Mouse (Mus musculus): ENCODE measurements around the gene Incenp. TPM values are rescaled to one million over a fixed set of nuclear protein-coding genes. Genes with fewer than 3 reads are reported as not detected.
"Not testable (repeated sequence)": the region's sequence is repeated elsewhere in the genome, so short reads cannot be mapped to it uniquely, and the experiment has no call there.

The Incenp gene
- polyA plus RNA-seq, 1 experiment = 39.7 TPM

DNA sequence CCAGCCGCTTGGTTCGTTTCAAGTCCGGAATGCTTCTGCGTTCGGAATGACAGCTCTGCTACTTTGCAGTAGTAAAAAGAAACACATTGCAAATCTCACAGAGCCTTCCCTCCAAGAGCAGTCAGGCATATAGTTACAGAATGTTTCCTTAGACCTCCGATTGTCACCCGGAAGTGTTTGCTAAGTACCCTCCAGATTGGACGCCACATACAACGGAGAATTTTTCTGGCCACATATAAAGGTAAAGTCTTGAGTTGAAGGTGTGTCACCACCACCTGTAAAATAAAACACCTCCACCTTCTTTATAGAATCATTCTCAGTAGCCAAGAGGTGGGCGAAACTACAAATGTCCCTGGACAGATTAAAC is 412 bp upstream of the Incenp start:
- H3K36me3 ChIP-seq (ENCODE audit: control insufficient read depth) = peaks cover 42% of the 10 kb centered on the region
- H3K4me1 ChIP-seq (ENCODE audit: control insufficient read depth) = peaks cover 56% of the 10 kb centered on the region
- TF ChIP-seq GATA1 (IDR thresholded peaks at IDR 0.05; ENCODE audit: low read length) (no peak), TAL1 (IDR thresholded peaks at IDR 0.05; ENCODE audit: low read length) (no peak)
- peaks cover 3% of the 10 kb centered on the region; the same call in 1 of the 2 replicates for H3K9me3 ChIP-seq (ENCODE audit: control insufficient read depth, low read length)
- H3K27me3 ChIP-seq (ENCODE audit: control insufficient read depth) = no peaks in the 10 kb centered on the region
- peak overlapping the region; percentile 99 for H3K4me3 ChIP-seq (replicated peaks)

DNA sequence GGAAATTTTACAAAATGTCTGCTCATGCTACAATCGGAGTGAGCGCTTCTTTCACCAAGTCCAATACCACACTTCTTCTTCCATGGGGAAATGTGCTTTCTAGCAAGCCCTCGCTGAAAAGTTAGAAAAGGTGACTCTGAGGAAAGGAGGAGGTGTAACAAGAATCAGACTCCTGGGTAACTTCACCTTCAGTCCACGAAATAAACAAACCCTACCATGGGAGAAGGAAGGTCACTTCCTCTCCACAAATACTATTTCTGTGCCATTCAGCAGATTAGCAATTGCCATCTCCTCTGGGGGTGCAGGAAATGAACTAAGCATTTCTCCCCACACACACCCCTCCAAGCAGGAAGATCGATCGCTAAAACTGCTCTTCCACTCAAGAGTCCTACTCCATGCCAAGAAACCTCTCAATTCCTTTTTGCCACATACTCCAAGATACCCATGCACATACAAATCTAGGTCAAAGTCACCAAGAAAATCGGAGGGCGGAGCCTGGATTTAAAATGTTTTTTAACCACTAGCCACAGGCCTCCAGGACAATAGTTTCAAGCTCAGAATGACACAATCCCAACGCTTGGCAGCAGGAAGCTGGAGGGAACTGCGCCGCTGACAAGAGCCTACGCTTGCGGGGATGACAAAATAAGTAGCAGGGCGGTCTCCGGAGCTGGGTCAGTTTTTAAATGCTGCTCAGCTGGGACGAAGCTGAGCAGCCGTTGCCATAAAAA is 848 bp downstream of the Incenp start:
- Histone ChIP-seq H3K9me3 (ENCODE audit: control insufficient read depth, low read length) (peaks cover 3% of the 10 kb centered on the region; the same call in 1 of the 2 replicates), H3K4me3 (replicated peaks) (peak overlapping the region; percentile 99), H3K27me3 (ENCODE audit: control insufficient read depth) (no peaks in the 10 kb centered on the region), H3K36me3 (ENCODE audit: control insufficient read depth) (peaks cover 55% of the 10 kb centered on the region), H3K4me1 (ENCODE audit: control insufficient read depth) (peaks cover 67% of the 10 kb centered on the region)
- TF ChIP-seq TAL1 (IDR thresholded peaks at IDR 0.05; ENCODE audit: low read length) (no peak), GATA1 (IDR thresholded peaks at IDR 0.05; ENCODE audit: low read length) (no peak)

DNA sequence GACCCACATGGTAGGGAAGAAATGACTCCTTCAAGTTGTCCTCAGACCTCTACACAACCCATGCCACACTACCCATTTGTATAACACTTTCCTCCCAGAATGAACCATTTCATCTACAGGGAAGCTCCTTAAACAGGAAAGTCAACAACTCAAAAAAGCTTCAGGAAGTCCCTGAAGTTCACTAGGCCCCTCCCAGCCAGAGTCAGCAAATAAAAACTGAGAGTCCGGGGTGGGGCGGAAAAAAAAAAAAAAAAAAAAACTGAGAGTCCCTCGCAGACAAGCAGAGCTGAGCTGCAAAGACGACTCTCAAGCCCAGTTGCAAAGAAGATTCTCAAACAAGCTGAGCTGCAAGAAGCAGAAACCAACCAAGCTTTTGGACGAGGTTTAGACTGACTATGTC is 3.3 kb downstream of the Incenp start:
- H3K36me3 ChIP-seq (ENCODE audit: control insufficient read depth) = peaks cover 79% of the 10 kb centered on the region
- peak overlapping the region; percentile 99 for H3K4me3 ChIP-seq (replicated peaks)
- peaks cover 3% of the 10 kb centered on the region; the same call in 1 of the 2 replicates for H3K9me3 ChIP-seq (ENCODE audit: control insufficient read depth, low read length)
- H3K4me1 ChIP-seq (ENCODE audit: control insufficient read depth) = peaks cover 66% of the 10 kb centered on the region
- H3K27me3 ChIP-seq (ENCODE audit: control insufficient read depth) = no peaks in the 10 kb centered on the region
- TF ChIP-seq GATA1 (IDR thresholded peaks at IDR 0.05; ENCODE audit: low read length) (no peak), TAL1 (IDR thresholded peaks at IDR 0.05; ENCODE audit: low read length) (no peak)

DNA sequence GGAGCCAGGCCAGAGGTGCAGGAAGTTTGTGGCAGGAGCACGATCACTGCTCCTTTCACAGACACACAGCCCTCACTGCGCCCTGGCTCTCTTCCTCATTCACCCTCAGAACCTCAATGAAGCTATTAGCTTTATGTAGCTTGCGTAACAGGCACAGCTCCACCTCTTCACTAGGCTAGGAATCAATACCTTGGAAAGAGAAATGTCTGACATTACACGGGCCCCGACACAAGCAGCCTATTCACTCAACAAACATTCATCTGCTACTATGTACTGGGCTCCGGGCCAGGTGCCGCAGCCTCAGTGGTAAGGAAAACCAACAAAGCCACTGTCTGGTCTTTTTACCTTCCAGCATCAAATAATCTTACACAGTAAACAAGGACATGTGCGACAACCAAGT is 12.6 kb downstream of the Incenp start:
- no peaks in the 10 kb centered on the region for H3K9me3 ChIP-seq (ENCODE audit: control insufficient read depth, low read length)
- H3K36me3 ChIP-seq (ENCODE audit: control insufficient read depth) = peaks cover 100% of the 10 kb centered on the region
- H3K4me1 ChIP-seq (ENCODE audit: control insufficient read depth) = peaks cover 23% of the 10 kb centered on the region
- TF ChIP-seq TAL1 (IDR thresholded peaks at IDR 0.05; ENCODE audit: low read length) (no peak), GATA1 (IDR thresholded peaks at IDR 0.05; ENCODE audit: low read length) (no peak)
- no peak overlapping the region for H3K4me3 ChIP-seq (replicated peaks)
- H3K27me3 ChIP-seq (ENCODE audit: control insufficient read depth) = no peaks in the 10 kb centered on the region; the same call in 1 of the 2 replicates

DNA sequence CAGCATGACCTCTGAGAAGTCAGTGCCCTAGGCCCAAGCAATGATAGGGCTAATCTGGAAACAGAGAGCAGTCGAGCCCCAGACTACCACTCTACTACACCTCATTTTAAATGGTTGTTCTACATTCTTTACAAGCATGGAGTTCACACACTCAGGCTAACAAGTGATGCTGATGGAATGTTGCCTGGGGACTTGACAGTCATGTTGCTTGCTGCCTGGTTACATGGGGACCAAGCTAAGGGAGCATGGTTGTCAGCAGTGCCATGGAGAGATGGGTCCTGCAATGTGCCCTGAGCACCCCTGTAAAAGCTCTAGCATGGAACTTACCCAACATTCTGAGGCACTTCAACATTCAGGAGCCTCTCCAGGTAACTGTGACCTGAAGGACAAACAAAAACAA is 13.0 kb downstream of the Incenp start:
- Histone ChIP-seq H3K4me3 (replicated peaks) (no peak overlapping the region), H3K4me1 (ENCODE audit: control insufficient read depth) (peaks cover 23% of the 10 kb centered on the region), H3K27me3 (ENCODE audit: control insufficient read depth) (no peaks in the 10 kb centered on the region; the same call in 1 of the 2 replicates), H3K36me3 (ENCODE audit: control insufficient read depth) (peaks cover 100% of the 10 kb centered on the region), H3K9me3 (ENCODE audit: control insufficient read depth, low read length) (no peaks in the 10 kb centered on the region)
- TF ChIP-seq TAL1 (IDR thresholded peaks at IDR 0.05; ENCODE audit: low read length) (no peak), GATA1 (IDR thresholded peaks at IDR 0.05; ENCODE audit: low read length) (no peak)

DNA sequence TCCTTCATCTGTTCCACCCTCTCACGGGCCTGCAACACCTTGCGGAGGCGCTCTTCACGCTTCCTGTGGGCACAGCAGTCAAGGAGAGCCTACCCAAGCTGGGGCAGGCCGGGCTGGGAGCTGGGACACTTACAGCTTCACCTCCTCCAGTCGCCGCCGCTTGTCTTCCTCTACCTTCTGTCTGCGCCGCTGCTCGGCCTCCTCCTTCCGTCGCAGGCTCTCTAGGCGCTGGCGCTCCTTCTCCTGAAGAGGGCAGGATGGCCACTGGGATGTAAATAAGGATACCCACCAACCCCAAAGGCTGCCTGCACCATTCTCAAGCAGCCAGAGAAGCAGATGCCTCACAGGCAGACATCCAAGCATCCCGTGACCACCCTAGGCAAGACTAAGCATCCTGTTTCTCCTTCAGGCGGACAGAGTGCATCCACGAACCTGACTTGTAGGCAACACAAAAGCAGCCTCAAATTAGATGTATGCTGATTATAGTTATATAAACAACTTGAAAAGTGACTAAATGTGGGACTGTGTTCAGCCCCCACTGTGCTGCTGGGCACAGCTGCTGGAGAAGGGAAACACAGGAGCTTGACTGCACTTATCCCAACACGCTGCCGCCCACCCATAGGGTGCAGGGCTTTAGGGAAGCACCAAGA is 21.0 kb downstream of the Incenp start:
- H3K4me1 ChIP-seq (ENCODE audit: control insufficient read depth) = peaks cover 19% of the 10 kb centered on the region
- no peak overlapping the region for H3K4me3 ChIP-seq (replicated peaks)
- no peak for TF ChIP-seq GATA1 (IDR thresholded peaks at IDR 0.05; ENCODE audit: low read length)
- TF ChIP-seq TAL1 (IDR thresholded peaks at IDR 0.05; ENCODE audit: low read length) = no peak
- H3K27me3 ChIP-seq (ENCODE audit: control insufficient read depth) = no peaks in the 10 kb centered on the region; the same call in 1 of the 2 replicates
- peaks cover 100% of the 10 kb centered on the region for H3K36me3 ChIP-seq (ENCODE audit: control insufficient read depth)
- H3K9me3 ChIP-seq (ENCODE audit: control insufficient read depth, low read length) = no peaks in the 10 kb centered on the region

DNA sequence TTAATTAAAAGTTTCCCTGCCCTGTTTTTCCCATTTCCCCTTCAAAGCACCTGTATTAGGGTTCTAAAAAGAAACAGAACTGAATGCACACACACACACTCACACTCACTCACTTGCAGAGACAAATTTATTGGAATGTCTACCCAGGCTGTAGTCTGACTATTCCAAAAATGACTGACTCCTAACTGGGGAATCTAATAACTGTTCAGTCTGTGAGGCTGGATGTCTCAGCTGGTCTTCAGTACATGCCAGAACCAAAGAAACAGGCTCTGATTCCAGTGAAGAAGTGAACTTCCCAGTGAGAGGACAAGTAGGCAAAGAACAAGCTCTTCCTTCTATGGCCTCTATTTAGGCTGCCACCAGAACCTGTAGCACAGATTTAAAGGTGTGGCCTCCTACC is 33.9 kb downstream of the Incenp start:
- no peaks in the 10 kb centered on the region for H3K4me1 ChIP-seq (ENCODE audit: control insufficient read depth)
- no peak for TF ChIP-seq TAL1 (IDR thresholded peaks at IDR 0.05; ENCODE audit: low read length)
- no peak for TF ChIP-seq GATA1 (IDR thresholded peaks at IDR 0.05; ENCODE audit: low read length)
- no peak overlapping the region for H3K4me3 ChIP-seq (replicated peaks)
- H3K27me3 ChIP-seq (ENCODE audit: control insufficient read depth) = no peaks in the 10 kb centered on the region
- H3K9me3 ChIP-seq (ENCODE audit: control insufficient read depth, low read length) = no peaks in the 10 kb centered on the region
- H3K36me3 ChIP-seq (ENCODE audit: control insufficient read depth) = peaks cover 25% of the 10 kb centered on the region

DNA sequence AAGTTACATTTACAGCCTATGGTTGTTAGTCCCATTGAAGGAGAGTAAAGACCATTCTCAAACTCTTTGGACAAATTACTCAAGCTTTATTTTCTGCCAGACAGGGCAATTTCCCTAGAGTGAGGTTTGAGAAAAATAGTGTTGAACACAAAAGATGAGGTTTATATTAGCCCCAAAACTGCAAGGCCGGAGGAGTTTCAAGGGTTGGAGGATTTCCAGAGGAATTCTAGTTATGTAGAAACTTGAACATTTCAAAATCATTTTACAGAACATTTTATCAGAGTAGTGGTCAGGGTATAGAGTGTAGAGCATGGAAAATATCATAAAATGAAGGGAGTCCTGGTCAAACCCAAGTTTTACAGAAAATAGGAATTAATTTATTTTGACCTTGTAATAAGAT is 34.5 kb downstream of the Incenp start:
- peaks cover 19% of the 10 kb centered on the region for H3K36me3 ChIP-seq (ENCODE audit: control insufficient read depth)
- H3K9me3 ChIP-seq (ENCODE audit: control insufficient read depth, low read length) = no peaks in the 10 kb centered on the region
- no peak overlapping the region for H3K4me3 ChIP-seq (replicated peaks)
- H3K4me1 ChIP-seq (ENCODE audit: control insufficient read depth) = no peaks in the 10 kb centered on the region
- TF ChIP-seq TAL1 (IDR thresholded peaks at IDR 0.05; ENCODE audit: low read length) = no peak
- no peak for TF ChIP-seq GATA1 (IDR thresholded peaks at IDR 0.05; ENCODE audit: low read length)
- H3K27me3 ChIP-seq (ENCODE audit: control insufficient read depth) = no peaks in the 10 kb centered on the region

DNA sequence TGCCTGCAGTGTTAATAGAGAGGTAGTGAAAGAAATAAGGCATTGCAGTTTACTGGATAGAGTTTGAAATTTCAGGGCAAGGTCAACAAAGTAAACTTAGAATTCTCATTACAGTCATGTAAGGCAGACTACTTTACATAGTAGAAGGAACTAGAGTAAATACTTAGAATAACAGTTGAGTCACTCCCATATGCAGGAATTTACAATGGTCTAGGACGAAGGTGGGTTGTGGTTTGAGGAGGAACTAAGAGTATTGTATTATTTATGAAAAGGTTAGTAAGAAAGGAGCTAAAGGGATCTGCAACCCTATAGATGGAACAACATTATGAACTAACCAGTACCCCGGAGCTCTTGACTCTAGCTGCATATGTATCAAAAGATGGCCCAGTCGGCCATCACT is 38.5 kb downstream of the Incenp start:
- not testable (repeated sequence) for H3K9me3 ChIP-seq (ENCODE audit: control insufficient read depth, low read length); H3K27me3 ChIP-seq (ENCODE audit: control insufficient read depth); H3K36me3 ChIP-seq (ENCODE audit: control insufficient read depth)

DNA sequence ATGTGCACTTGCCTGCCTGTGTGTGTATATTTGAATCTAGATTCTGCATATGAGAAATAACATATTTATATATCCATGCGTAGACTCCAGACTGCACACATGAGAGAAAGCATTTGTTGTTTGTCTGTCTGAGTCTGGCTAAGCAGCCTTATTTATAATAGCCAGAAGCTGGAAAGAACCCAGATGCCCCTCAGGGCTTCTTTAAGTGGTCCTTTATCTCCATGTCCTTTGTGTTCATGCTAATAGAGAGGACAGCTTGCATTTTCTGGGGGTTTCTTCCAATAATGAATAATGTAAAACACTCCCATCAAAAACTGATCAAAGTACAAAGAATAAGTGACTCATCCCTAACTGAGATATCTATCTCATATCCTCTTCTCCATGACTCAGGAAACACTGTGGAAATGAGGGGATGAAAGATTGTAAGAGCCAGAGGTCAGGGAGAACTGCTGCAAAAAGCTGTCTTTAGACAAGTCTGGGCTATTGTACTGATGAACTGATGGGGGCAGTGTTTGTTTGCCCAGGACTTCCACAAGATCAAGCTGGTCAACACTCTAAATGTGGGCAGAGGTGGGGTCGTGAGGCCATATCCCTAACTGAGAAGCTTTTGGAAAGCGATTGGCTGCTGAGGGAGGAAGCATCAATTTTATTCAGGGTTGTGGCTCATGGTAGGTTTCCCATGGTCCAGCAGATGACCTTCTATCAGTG is 49.8 kb downstream of the Incenp start:
- not testable (repeated sequence) for H3K36me3 ChIP-seq (ENCODE audit: control insufficient read depth)

More for the DNA sequence above, 38.5 kb downstream of the Incenp start:
- not testable (repeated sequence) for H3K4me1 ChIP-seq (ENCODE audit: control insufficient read depth); H3K4me3 ChIP-seq (replicated peaks)

More for the DNA sequence above, 49.8 kb downstream of the Incenp start:
- H3K4me1 ChIP-seq (ENCODE audit: control insufficient read depth); H3K9me3 ChIP-seq (ENCODE audit: control insufficient read depth, low read length); H3K27me3 ChIP-seq (ENCODE audit: control insufficient read depth); H3K4me3 ChIP-seq (replicated peaks): not testable (repeated sequence)
